Comparison of ENCODE assay signal across 18 mouse cellular contexts in genomic region chr16:10311086-10311485, GRCm38 (mm10). TPM values are rescaled to one million over a fixed set of nuclear protein-coding genes. Genes with fewer than 3 reads are reported as not detected.
A peak's percentile ranks its signal among the peaks of the same experiment; 100 is the strongest.
DNase-seq lines count a peak whose midpoint lies in the region.
"Had no signal": no experiment of that assay in that cellular context is flagged by ENCODE, and none has a peak within 500 bp of the region (broad histone marks: within the 10 kb centered on the region; RNA-seq: fewer than 3 reads in every experiment).

No protein-coding gene starts in this region.

- H3K27ac ChIP-seq in heart, embryonic 10.5 days: peak overlapping the region; percentile 76
- H3K27ac ChIP-seq in limb, embryonic 10.5 days: no peak overlapping the region
- no peak overlapping the region for H3K27ac ChIP-seq in hindbrain, embryonic 10.5 days
- H3K27ac ChIP-seq: liver, embryonic 15.5 days; midbrain, embryonic 13.5 days; neural tube, embryonic 12.5 days had no signal

- H3K36me3 ChIP-seq in heart, embryonic 10.5 days: no peaks in the 10 kb centered on the region
- no peaks in the 10 kb centered on the region for H3K36me3 ChIP-seq in limb, embryonic 10.5 days
- H3K36me3 ChIP-seq in hindbrain, embryonic 10.5 days: no peaks in the 10 kb centered on the region
- H3K36me3 ChIP-seq: liver, embryonic 15.5 days; midbrain, embryonic 13.5 days; neural tube, embryonic 12.5 days had no signal

- H3K4me1 ChIP-seq in heart, embryonic 10.5 days: peaks cover 38% of the 10 kb centered on the region
- H3K4me1 ChIP-seq in limb, embryonic 10.5 days: peaks cover 36% of the 10 kb centered on the region
- peaks cover 12% of the 10 kb centered on the region for H3K4me1 ChIP-seq in hindbrain, embryonic 10.5 days (replicated peaks)
- H3K4me1 ChIP-seq: liver, embryonic 15.5 days had no signal

- H3K27me3 ChIP-seq in heart, embryonic 10.5 days (ENCODE audit: insufficient read depth, poor library complexity, severe bottlenecking): peaks cover 16% of the 10 kb centered on the region; the same call in 1 of the 2 replicates
- peaks cover 50% of the 10 kb centered on the region for H3K27me3 ChIP-seq in limb, embryonic 10.5 days (ENCODE audit: low read depth, poor library complexity, severe bottlenecking)
- H3K27me3 ChIP-seq in hindbrain, embryonic 10.5 days (ENCODE audit: insufficient read depth, poor library complexity, severe bottlenecking): peaks cover 37% of the 10 kb centered on the region
- H3K27me3 ChIP-seq: Patski had no signal

- H3K4me3 ChIP-seq in heart, embryonic 10.5 days: no peak overlapping the region; the same call in 1 of the 2 replicates
- no peak overlapping the region for H3K4me3 ChIP-seq in limb, embryonic 10.5 days
- no peak overlapping the region for H3K4me3 ChIP-seq in hindbrain, embryonic 10.5 days
- H3K4me3 ChIP-seq: liver, embryonic 15.5 days; midbrain, embryonic 13.5 days; neural tube, embryonic 12.5 days had no signal

- DNase-seq in gastrocnemius, postnatal 25 days: peak; percentile 19
- no peak for DNase-seq in gastrocnemius, postnatal 10 days
- DNase-seq in NIH3T3 (ENCODE audit: low read depth): peak; percentile 45
- no peak for DNase-seq in heart, embryonic 10.5 days (ENCODE audit: low spot score)
- DNase-seq in limb, embryonic 10.5 days (ENCODE audit: low spot score): peak; percentile 51
- no peak for DNase-seq in hindbrain, embryonic 10.5 days (ENCODE audit: low spot score)
- DNase-seq in kidney, postnatal 36 days: no peak
- no peak for DNase-seq in cerebellum, adult 18-20 months
- DNase-seq: adrenal gland, adult 8-10 months; cerebellum, postnatal 25 days; kidney, adult 2 months; right cerebral cortex, adult 18-20 months; thymus, postnatal 25 days had no signal

- WGBS in heart, embryonic 10.5 days: 26% methylated on average over 3 of the region's 3 CpGs
- WGBS in limb, embryonic 10.5 days: 36% methylated on average over 3 of the region's 3 CpGs
- WGBS in hindbrain, embryonic 10.5 days: 56% methylated on average over 3 of the region's 3 CpGs

- H3K9me3 ChIP-seq in heart, embryonic 10.5 days: no peaks in the 10 kb centered on the region
- H3K9me3 ChIP-seq in limb, embryonic 10.5 days (replicated peaks): no peaks in the 10 kb centered on the region
- H3K9me3 ChIP-seq in hindbrain, embryonic 10.5 days: no peaks in the 10 kb centered on the region
- H3K9me3 ChIP-seq: liver, embryonic 15.5 days; midbrain, embryonic 13.5 days; neural tube, embryonic 12.5 days had no signal

RNA-seq across cellular contexts. Expression of gene Emp2, which starts 2.7 kb away (rescaled TPM):
- 1 to 10 TPM; 5.7 to 7.8 TPM for total RNA-seq in gastrocnemius, postnatal 25 days (2021)
- total RNA-seq in gastrocnemius, postnatal 10 days (2021): 10 to 100 TPM; 12.3 to 14.4 TPM
- 22.3 and 25.5 TPM in 2 replicates for polyA plus RNA-seq in heart, embryonic 10.5 days (2016; fragmentation: Nextera tagmentation; extraction: Ambion mirVana)
- 2.4 and 4.2 TPM in 2 replicates for polyA plus RNA-seq in limb, embryonic 10.5 days (2016; fragmentation: Nextera tagmentation; extraction: Ambion mirVana)
- 3.2 and 3.6 TPM in 2 replicates for polyA plus RNA-seq in hindbrain, embryonic 10.5 days (2016; fragmentation: Nextera tagmentation; extraction: Ambion mirVana)
- polyA plus RNA-seq: CD4-positive, CD25-positive, alpha-beta regulatory T cell, adult 4 months had no signal

Comparison
In these comparisons a context has a peak if more than half of its experiments do, and no peak if none do; other contexts are left out.
1. DNase-seq: peak in gastrocnemius, postnatal 25 days (single experiment), NIH3T3 (single experiment) and limb, embryonic 10.5 days (single experiment); none in gastrocnemius, postnatal 10 days (single experiment), heart, embryonic 10.5 days (single experiment), hindbrain, embryonic 10.5 days (single experiment), kidney, postnatal 36 days (0 of 2) and cerebellum, adult 18-20 months (0 of 2).